Mouse (Mus musculus) embryonic facial prominence, embryonic 10.5 days (tissue): ENCODE results near the gene Gm20838. TPM values are rescaled to one million over a fixed set of nuclear protein-coding genes. Genes with fewer than 3 reads are reported as not detected.
"Not testable (repeated sequence)": the region's sequence is repeated elsewhere in the genome, so short reads cannot be mapped to it uniquely, and the experiment has no call there.

Source experiments
- DNase-seq: peaks from one replicate; pipeline ENCODE4 v3.0.0-alpha.2; 2017; ENCODE audit warnings: low spot score
- H3K27ac ChIP-seq: fragments of 300-500 bp; sonication (generic); replicated peaks from 2 replicates; pipeline ENCODE4 v1.5.1; 2016; ENCODE audit warnings: mild to moderate bottlenecking
- H3K27me3 ChIP-seq: fragments of 300-500 bp; sonication (generic); replicated peaks from 2 replicates; pipeline ENCODE4 v1.6.1; 2016; ENCODE audit warnings: low read depth, mild to moderate bottlenecking; ENCODE audit not compliant: poor library complexity, severe bottlenecking
- H3K36me3 ChIP-seq: fragments of 300-500 bp; sonication (generic); replicated peaks from 2 replicates; pipeline ENCODE4 v1.6.1; 2016; ENCODE audit warnings: mild to moderate bottlenecking, moderate library complexity
- H3K4me1 ChIP-seq: fragments of 300-500 bp; sonication (generic); 2 replicates; pipeline ENCODE4 v1.6.1; 2016
- H3K4me3 ChIP-seq: fragments of 300-500 bp; sonication (generic); 2 replicates; pipeline ENCODE4 v1.5.1; 2016; ENCODE audit warnings: mild to moderate bottlenecking, moderate library complexity
- H3K9me3 ChIP-seq: fragments of 300-500 bp; sonication (generic); 2 replicates; pipeline ENCODE4 v1.6.1; 2016; ENCODE audit warnings: mild to moderate bottlenecking
- WGBS: fragments of 180-500 bp; shearing (Covaris S2); methylation state at CpG from one replicate; pipeline ENCODE4 v1.1.7; 2016; 5-methylcytosine and 5-hydroxymethylcytosine counted together
- polyA plus RNA-seq: library from polyadenylated mRNA; unstranded; fragments of >200 nt; fragmentation: Nextera tagmentation; extraction: Ambion mirVana; gene quantifications from 2 replicates; pipeline ENCODE4 v1.2.1, GENCODE M21; 2016

Gm20838 gene
- polyA plus RNA-seq = not detected in 2 replicates

- not testable (repeated sequence) for H3K9me3 ChIP-seq, H3K4me1 ChIP-seq, H3K4me3 ChIP-seq, H3K36me3 ChIP-seq, H3K27ac ChIP-seq, DNase-seq, H3K27me3 ChIP-seq
- WGBS = no CpG with 5 or more reads among the region's 8 CpGs
Observed at GRCm38 (mm10) chrY:33543064-33543463, at the start of gene Gm20838. TSS of gene Gm20838 (minus strand) at chrY:33543164.
